Mouse (Mus musculus) neural tube, embryonic 14.5 days (tissue): ENCODE data around the gene Styx. TPM values are rescaled to one million over a fixed set of nuclear protein-coding genes. Genes with fewer than 3 reads are reported as not detected.

ENCODE experiments used
- ATAC-seq: fragments of 200-750 bp; cut with Nextera tagmentation; 2 replicates; pipeline ENCODE4 v1.8.0; 2017; ENCODE audit warnings: low read depth, mild to moderate bottlenecking, moderate TSS enrichment, moderate library complexity
- H3K27ac ChIP-seq: fragments of 300-500 bp; sonication (generic); 2 replicates; pipeline ENCODE4 v1.5.1; 2014; ENCODE audit warnings: low read depth, mild to moderate bottlenecking, control low read depth, low read length, moderate library complexity, mixed read lengths
- H3K27me3 ChIP-seq: fragments of 300-500 bp; sonication (generic); 2 replicates; pipeline ENCODE4 v1.6.1; 2014; ENCODE audit warnings: low read length; ENCODE audit not compliant: control insufficient read depth, insufficient read depth
- H3K36me3 ChIP-seq: fragments of 300-500 bp; sonication (generic); 2 replicates; pipeline ENCODE4 v1.6.1; 2014; ENCODE audit warnings: low read length, mixed read lengths; ENCODE audit not compliant: control insufficient read depth, insufficient read depth
- H3K4me1 ChIP-seq: fragments of 300-500 bp; sonication (generic); 2 replicates; pipeline ENCODE4 v1.6.1; 2014; ENCODE audit warnings: low read length; ENCODE audit not compliant: control insufficient read depth, insufficient read depth
- H3K4me2 ChIP-seq: fragments of 300-500 bp; sonication (generic); 2 replicates; pipeline ENCODE4 v1.6.1; 2014; ENCODE audit warnings: mild to moderate bottlenecking, low read depth, low read length, control low read depth
- H3K4me3 ChIP-seq: fragments of 300-500 bp; sonication (generic); 2 replicates; pipeline ENCODE4 v1.5.1; 2014; ENCODE audit warnings: low read depth, low read length, control low read depth, mixed read lengths
- H3K9ac ChIP-seq: fragments of 300-500 bp; sonication (generic); replicated peaks from 2 replicates; pipeline ENCODE4 v1.6.1; 2014; ENCODE audit warnings: low read depth, mild to moderate bottlenecking, control low read depth, low read length, mixed read lengths
- H3K9me3 ChIP-seq: fragments of 300-500 bp; sonication (generic); 2 replicates; pipeline ENCODE4 v1.6.1; 2016; ENCODE audit warnings: low read length; ENCODE audit not compliant: control insufficient read depth
- WGBS: fragments of 180-500 bp; shearing (Covaris S2); extraction: QIAGEN DNeasy Blood & Tissue Kit; methylation state at CpG from one replicate; pipeline ENCODE4 v1.1.7; 2014; 5-methylcytosine and 5-hydroxymethylcytosine counted together
- polyA plus RNA-seq: library from polyadenylated mRNA; unstranded; fragments of >200 nt; fragmentation: Nextera tagmentation; extraction: Ambion mirVana; gene quantifications from 2 replicates; pipeline ENCODE4 v1.2.1, GENCODE M21; 2014

Gene Styx
- polyA plus RNA-seq, result 74.1 and 76.1 TPM in 2 replicates

DNA sequence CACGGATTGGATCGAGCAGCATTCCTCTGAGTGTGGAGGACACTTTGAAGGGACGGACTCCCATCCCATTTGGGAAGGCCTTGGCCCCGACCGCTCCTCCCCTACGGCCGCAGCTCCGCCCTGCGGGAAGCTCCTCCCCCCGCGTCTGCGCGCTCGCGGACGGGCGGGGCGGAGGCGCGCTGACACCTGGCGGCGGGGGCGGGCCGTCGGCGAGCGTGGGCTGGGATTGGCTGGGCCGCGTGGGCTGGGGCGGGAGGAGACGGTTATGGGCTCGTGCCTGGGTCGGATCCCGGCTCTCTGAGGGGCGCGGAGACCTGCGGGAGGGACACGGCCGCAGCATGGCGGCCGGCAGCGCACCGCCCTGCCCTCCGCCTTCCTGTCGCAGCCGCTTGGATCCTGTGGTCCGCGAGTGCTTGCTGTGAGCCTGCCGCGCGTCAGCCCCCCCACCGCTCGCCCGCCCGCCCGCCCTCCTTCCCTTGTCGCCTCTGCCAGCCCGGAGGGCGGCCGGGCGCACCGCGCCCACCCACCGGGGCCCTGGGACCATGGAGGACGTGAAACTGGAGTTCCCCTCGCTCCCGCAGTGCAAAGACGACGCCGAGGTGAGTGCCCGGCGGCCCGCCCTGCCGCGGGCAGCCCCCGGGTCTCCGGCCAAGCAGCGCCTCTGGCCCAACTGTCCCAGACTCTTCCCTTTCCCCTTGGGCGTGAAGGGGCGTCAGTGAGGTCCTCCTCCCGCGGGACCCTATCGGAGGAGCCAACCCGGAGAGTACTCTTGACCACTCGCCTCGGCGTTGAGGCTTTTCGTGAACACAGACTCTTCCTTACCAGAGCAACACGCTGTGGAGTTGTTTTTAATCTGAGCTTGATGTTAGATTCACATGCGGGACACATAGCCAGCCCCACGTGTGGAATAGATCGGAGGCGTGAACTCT, at the start of gene Styx:
Styx (plus strand) TSS at position 163 of the 929 bp plus-strand sequence.
- Histone ChIP-seq H3K27ac (peak within 1 kb of the TSS; percentile 67), H3K36me3 (peaks cover 16% of the 10 kb centered on the region), H3K9ac (peak within 1 kb of the TSS; percentile 62), H3K4me1 (0 out of 2 replicates have a peak, but pooled peaks cover 6% of the 10 kb centered on the region), H3K27me3 (no peaks in the 10 kb centered on the region), H3K4me3 (peak within 1 kb of the TSS; percentile 71), H3K9me3 (no peaks in the 10 kb centered on the region), H3K4me2 (peak within 1 kb of the TSS; percentile 83)
- ATAC-seq, result peak; percentile 98
- under 1% methylated on average over 64 of the region's 93 CpGs for WGBS

DNA sequence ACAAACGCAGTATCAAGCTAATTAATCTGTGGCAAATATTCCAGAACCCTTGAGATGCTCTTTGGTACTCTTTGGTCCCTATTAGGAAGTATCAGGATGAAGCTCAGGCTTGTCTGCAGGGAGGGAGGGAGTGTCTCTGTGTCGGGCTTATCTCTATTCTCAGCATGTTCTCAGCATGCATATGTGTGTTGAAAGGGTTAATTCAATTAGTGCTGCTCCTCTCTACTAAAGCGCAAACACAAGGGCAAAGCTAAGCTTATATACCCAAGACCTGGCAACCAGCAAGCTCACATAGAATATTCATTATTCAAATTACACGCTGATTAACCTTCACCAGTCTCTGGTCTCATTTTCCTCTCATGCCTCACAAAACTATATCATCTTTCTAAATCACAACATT, 47.0 kb upstream of the Styx start:
- peaks cover 19% of the 10 kb centered on the region; the same call in 1 of the 2 replicates for H3K36me3 ChIP-seq

DNA sequence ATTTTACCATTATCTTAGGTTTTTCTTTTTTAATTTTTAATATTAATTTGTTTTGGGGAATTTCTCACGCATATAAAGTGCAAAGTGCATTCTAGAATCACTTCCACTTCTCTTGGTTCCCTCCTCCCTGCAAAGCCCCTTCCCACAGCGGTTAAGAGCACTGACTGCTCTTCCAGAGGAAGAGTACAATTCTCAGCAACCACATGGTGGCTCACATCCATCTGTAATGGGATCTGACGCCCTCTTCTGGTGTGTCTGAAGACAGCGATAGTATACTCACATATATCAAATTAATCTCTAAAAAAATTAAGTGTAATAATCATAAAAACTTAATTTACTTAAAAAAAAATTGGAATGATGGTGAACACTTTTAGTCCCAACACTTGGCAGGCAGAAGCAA, 46.5 kb upstream of the Styx start:
- WGBS, result 65% methylated on average over 4 of the region's 4 CpGs
- no peak overlapping the region for H3K9ac ChIP-seq
- H3K4me3 ChIP-seq, result no peak overlapping the region
- no peaks in the 10 kb centered on the region for H3K9me3 ChIP-seq
- peaks cover 19% of the 10 kb centered on the region; the same call in 1 of the 2 replicates for H3K36me3 ChIP-seq
- no peak overlapping the region for H3K4me2 ChIP-seq
- H3K4me1 ChIP-seq, result no peaks in the 10 kb centered on the region
- no peaks in the 10 kb centered on the region for H3K27me3 ChIP-seq
- no peak overlapping the region for H3K27ac ChIP-seq
- ATAC-seq, result no peak

More for the DNA sequence above, 47.0 kb upstream of the Styx start:
- Histone ChIP-seq H3K4me2 (no peak overlapping the region), H3K27me3 (no peaks in the 10 kb centered on the region), H3K9me3 (no peaks in the 10 kb centered on the region), H3K9ac (no peak overlapping the region), H3K4me1 (no peaks in the 10 kb centered on the region), H3K4me3 (no peak overlapping the region), H3K27ac (no peak overlapping the region)
- 44% methylated on average over 4 of the region's 4 CpGs for WGBS
- ATAC-seq, result peak; percentile 58

DNA sequence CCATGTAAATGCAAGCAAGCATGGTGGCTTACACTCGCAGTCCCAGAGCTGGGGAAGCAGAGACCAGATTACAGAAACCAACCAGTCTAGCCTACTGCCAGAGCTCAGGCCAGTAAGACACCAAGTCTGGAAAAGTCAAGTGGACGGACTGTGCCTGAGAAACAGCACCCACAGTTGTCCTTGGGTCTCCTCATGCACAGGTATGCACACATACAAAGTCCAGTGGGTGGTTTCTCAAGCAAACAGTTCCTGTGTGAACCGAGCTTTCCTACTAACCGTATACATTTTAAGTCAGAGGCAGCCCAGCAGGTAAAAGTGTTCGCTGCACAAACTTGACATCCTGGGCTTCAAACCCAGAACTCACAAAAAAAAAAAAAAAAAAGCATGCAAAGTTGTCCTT, 45.0 kb upstream of the Styx start:
- ATAC-seq, result no peak
- WGBS, result 93% methylated on average over 5 of the region's 5 CpGs
- Histone ChIP-seq H3K9ac (no peak overlapping the region), H3K27me3 (no peaks in the 10 kb centered on the region), H3K4me1 (no peaks in the 10 kb centered on the region), H3K9me3 (no peaks in the 10 kb centered on the region), H3K4me2 (no peak overlapping the region), H3K27ac (no peak overlapping the region), H3K36me3 (peaks cover 7% of the 10 kb centered on the region; the same call in 1 of the 2 replicates), H3K4me3 (no peak overlapping the region)

DNA sequence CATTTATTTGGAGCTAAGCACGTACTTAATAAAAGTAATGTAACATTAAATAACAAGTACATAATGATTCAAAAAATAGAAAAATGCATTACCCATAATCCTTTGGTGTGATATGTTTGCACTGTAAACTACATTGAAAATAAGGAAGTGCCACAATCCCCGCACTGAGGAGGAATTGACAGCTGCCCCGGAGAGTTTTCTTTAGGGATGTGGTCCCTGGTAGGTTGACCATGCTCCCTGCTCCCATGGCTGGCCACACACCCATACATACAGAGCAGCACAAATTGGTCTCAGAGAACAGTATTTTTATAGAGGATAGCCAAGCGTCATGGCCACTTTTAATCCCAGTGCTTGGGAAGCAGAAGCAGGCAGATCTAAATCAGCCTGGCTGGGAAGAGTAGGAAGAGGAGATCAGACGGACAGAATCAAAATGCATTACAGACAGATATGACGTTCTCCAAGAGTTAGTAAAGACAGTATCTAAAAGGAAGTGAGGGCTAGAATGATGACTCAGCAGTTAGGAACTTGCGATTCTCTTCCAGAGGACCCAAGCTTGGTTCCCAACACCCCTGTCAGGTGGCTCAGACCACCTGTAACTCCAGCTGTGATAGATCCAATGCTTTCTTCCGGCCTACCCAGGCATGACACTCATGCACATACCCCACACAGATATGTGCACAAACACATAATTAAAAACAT, 43.1 kb upstream of the Styx start:
- no peak for ATAC-seq
- no peak overlapping the region for H3K27ac ChIP-seq
- 94% methylated on average over 8 of the region's 8 CpGs for WGBS

DNA sequence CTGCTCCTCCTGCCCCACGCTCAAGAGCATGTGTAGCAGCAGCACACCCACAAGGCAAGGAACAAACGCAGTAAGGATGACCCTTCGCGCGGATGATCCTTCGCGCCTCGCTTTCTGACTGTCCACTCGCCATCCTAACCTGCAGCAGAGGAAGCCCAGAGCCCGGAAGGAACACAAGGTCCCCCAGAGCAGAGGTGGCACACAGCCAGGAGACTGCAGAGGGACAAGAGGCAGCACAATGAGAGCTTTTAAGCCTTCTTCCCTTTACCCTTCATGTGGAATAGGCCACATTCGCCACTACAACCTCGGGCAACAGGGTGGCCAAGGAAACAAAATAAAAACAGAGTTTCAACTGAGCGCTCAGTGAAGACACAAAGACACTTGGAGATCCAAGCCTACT, 41.2 kb upstream of the Styx start:
- WGBS, result 93% methylated on average over 13 of the region's 13 CpGs
- Histone ChIP-seq H3K4me3 (no peak overlapping the region), H3K9ac (no peak overlapping the region)

More for the DNA sequence above, 43.1 kb upstream of the Styx start:
- Histone ChIP-seq H3K27me3 (no peaks in the 10 kb centered on the region), H3K4me2 (no peak overlapping the region), H3K4me1 (no peaks in the 10 kb centered on the region), H3K36me3 (no peaks in the 10 kb centered on the region; the same call in 1 of the 2 replicates), H3K9me3 (no peaks in the 10 kb centered on the region), H3K4me3 (no peak overlapping the region), H3K9ac (no peak overlapping the region)

DNA sequence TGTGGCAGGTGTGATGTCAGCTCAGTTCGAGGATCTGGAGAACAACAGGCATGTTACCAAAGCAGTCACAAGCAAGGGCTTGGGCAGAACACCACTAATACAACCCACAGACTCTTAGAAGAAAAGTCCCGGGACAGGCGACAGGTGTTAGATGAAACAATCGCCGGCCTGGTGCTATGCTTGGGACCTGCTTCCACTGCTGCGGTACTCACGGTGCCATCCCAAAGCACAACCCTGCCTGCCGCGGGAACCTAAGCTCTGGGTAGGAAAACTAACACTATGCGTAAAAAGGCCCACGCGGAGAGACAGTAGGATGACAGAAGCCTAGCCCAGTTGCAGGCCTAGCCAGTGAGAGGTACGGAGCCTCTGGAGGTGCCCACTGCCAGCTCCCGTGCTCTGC, 40.8 kb upstream of the Styx start:
- WGBS, result 95% methylated on average over 14 of the region's 14 CpGs
- H3K9ac ChIP-seq, result no peak overlapping the region
- no peak overlapping the region for H3K27ac ChIP-seq
- H3K9me3 ChIP-seq, result no peaks in the 10 kb centered on the region
- H3K4me2 ChIP-seq, result no peak overlapping the region
- no peaks in the 10 kb centered on the region; the same call in 1 of the 2 replicates for H3K4me1 ChIP-seq
- H3K36me3 ChIP-seq, result no peaks in the 10 kb centered on the region
- ATAC-seq, result no peak
- H3K27me3 ChIP-seq, result no peaks in the 10 kb centered on the region
- H3K4me3 ChIP-seq, result no peak overlapping the region

More for the DNA sequence above, 41.2 kb upstream of the Styx start:
- H3K4me2 ChIP-seq, result no peak overlapping the region
- no peak overlapping the region for H3K27ac ChIP-seq
- H3K4me1 ChIP-seq, result no peaks in the 10 kb centered on the region
- ATAC-seq, result no peak
- no peaks in the 10 kb centered on the region for H3K9me3 ChIP-seq
- H3K27me3 ChIP-seq, result no peaks in the 10 kb centered on the region
- H3K36me3 ChIP-seq, result no peaks in the 10 kb centered on the region

DNA sequence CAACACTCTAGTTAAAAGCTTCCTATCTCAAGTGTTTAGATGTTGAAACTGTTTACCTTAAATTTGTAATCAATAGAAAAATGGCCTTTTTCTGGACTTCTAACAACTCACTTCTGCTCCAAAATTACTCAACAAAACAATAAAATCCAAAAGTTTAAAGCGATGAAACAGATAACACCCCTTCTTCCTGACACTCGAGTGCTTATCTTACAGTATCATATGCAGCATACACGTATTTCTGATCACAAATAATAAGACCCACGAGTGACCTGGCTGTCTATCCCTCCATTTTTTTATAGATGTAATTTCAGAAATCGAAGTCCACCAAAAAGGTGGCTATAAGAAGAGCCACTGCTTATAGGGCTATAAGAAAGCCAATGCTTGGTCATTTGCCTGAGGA, 34.0 kb upstream of the Styx start:
- Histone ChIP-seq H3K9ac (peak overlapping the region; percentile 95; the same call in 1 of the 2 replicates), H3K4me2 (peak overlapping the region; percentile 71), H3K27me3 (no peaks in the 10 kb centered on the region), H3K4me1 (peaks cover 14% of the 10 kb centered on the region), H3K36me3 (no peaks in the 10 kb centered on the region), H3K4me3 (peak overlapping the region; percentile 96), H3K27ac (no peak overlapping the region), H3K9me3 (no peaks in the 10 kb centered on the region)
- 81% methylated on average over 5 of the region's 5 CpGs for WGBS
- ATAC-seq, result no peak
